Mouse (Mus musculus) midbrain, embryonic 10.5 days (tissue): ENCODE measurements around the gene Kif22. TPM values are rescaled to one million over a fixed set of nuclear protein-coding genes. Genes with fewer than 3 reads are reported as not detected.
A peak's percentile ranks its signal among the peaks of the same experiment; 100 is the strongest.

Experiments used
- DNase-seq: peaks from one replicate; pipeline ENCODE4 v3.0.0-alpha.2; 2017; ENCODE audit warnings: low spot score
- H3K27ac ChIP-seq: fragments of 300-500 bp; sonication (generic); replicated peaks from 2 replicates; pipeline ENCODE4 v1.5.1; 2016; ENCODE audit warnings: mild to moderate bottlenecking
- H3K27me3 ChIP-seq: fragments of 300-500 bp; sonication (generic); 2 replicates; pipeline ENCODE4 v1.6.1; 2016; ENCODE audit warnings: low read depth, mild to moderate bottlenecking; ENCODE audit not compliant: poor library complexity, severe bottlenecking
- H3K36me3 ChIP-seq: fragments of 300-500 bp; sonication (generic); 2 replicates; pipeline ENCODE4 v1.6.1; 2016; ENCODE audit warnings: mild to moderate bottlenecking, moderate library complexity
- H3K4me1 ChIP-seq: fragments of 300-500 bp; sonication (generic); 2 replicates; pipeline ENCODE4 v1.6.1; 2016
- H3K4me3 ChIP-seq: fragments of 300-500 bp; sonication (generic); 2 replicates; pipeline ENCODE4 v1.5.1; 2016; ENCODE audit warnings: mild to moderate bottlenecking, moderate library complexity
- H3K9me3 ChIP-seq: fragments of 300-500 bp; sonication (generic); replicated peaks from 2 replicates; pipeline ENCODE4 v1.6.1; 2016; ENCODE audit warnings: mild to moderate bottlenecking
- WGBS: fragments of 180-500 bp; shearing (Covaris S2); methylation state at CpG from one replicate; pipeline ENCODE4 v1.1.7; 2016; 5-methylcytosine and 5-hydroxymethylcytosine counted together
- polyA plus RNA-seq: library from polyadenylated mRNA; unstranded; fragments of >200 nt; fragmentation: Nextera tagmentation; extraction: Ambion mirVana; gene quantifications from 2 replicates; pipeline ENCODE4 v1.2.1, GENCODE M21; 2016

The Kif22 gene
- polyA plus RNA-seq, 1 experiment from 2014 or later = 222 TPM

DNA sequence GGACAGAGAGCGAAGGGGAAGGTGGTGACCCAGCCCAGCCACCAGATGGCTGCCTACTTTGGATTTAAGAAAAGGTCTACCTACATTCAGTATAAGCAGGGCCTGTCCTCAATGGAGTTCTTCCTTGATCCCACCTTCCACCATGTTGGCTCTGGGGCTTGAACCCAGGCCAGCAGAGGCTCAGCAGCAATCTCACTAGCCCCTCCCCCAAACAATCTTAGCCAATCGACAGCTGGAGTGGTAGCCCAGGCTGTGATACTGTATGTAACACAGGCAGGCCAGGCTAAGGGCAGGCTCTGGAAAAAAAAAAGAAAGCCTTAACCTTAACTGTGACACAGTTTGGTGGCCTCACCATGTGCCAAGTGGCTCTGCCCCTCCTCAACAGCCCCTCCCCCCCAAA, 30.6 kb downstream of the Kif22 start:
- Histone ChIP-seq H3K9me3 (no peaks in the 10 kb centered on the region), H3K36me3 (peaks cover 47% of the 10 kb centered on the region), H3K4me1 (peaks cover 44% of the 10 kb centered on the region), H3K27ac (peak overlapping the region; percentile 10; the same call in 1 of the 2 replicates), H3K27me3 (no peaks in the 10 kb centered on the region), H3K4me3 (no peak overlapping the region)
- WGBS = 70% methylated on average over 2 of the region's 2 CpGs
- DNase-seq = no peak

DNA sequence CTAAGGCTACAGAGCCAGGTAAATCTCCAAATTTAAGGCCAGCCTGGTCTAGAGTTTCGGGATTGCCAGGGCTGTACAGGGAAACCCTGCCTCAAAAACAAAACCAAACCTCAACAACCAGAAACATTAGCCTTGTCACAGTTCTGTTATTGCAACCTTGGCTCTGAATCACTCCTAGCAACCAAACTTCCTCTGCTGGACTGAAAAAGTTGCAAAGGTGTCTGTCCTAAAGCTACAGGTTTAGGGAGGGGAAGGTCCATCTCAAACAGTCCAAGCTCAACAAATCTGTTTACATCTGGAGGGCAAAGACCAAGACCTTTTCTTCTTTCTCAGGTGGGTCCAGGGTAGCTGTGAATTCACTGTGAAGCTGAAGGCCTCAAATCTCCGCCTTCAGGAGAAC, 31.2 kb downstream of the Kif22 start:
- Histone ChIP-seq H3K36me3 (peaks cover 47% of the 10 kb centered on the region), H3K9me3 (no peaks in the 10 kb centered on the region), H3K4me3 (no peak overlapping the region), H3K4me1 (peaks cover 38% of the 10 kb centered on the region), H3K27me3 (no peaks in the 10 kb centered on the region), H3K27ac (no peak overlapping the region)
- 98% methylated on average over 2 of the region's 2 CpGs for whole genome bisulfite sequencing
- DNase-seq = no peak

DNA sequence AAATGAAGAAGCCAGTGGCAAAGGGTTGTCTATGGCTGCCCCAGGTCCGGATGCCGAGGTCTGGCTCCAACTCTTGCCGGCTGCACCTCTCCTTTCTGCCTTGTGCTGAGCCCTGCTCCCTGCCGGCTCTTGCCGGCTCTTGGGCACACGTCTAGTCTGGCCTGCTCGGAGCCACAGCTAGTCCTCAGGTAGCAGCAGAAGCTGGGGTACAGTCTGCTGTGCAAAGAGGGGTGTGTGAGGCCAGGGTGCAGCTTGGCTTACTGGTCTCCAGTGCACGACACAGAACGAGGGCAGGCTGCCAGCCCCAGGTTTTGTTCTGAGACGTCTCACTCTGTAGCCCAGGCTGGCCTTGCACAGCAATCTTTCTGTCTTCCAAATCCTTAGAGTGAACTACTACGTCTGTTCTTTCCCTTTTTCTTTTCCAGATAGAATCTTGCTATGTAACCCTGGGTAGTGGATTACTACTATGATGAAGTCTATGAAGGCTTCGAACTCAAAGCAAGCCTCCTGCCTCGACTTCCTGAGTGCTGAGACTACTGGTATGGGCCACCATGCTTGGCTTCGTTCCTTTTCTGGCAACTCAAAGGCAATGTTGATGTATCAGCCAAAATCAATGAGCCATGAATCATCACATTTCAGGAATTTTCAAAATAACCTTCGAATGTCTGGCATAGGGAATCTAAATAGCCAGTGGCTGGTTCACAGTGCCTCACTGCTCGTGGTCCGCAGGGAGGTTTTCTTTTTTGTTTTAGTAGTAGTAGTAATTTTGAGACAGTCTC, 32.8 kb downstream of the Kif22 start:
- H3K9me3 ChIP-seq = no peaks in the 10 kb centered on the region
- WGBS = 86% methylated on average over 17 of the region's 17 CpGs
- H3K27ac ChIP-seq = peak overlapping the region; percentile 75
- no peak for DNase-seq
- H3K36me3 ChIP-seq = peaks cover 33% of the 10 kb centered on the region
- no peaks in the 10 kb centered on the region for H3K27me3 ChIP-seq
- no peak overlapping the region for H3K4me3 ChIP-seq
- peaks cover 22% of the 10 kb centered on the region for H3K4me1 ChIP-seq

DNA sequence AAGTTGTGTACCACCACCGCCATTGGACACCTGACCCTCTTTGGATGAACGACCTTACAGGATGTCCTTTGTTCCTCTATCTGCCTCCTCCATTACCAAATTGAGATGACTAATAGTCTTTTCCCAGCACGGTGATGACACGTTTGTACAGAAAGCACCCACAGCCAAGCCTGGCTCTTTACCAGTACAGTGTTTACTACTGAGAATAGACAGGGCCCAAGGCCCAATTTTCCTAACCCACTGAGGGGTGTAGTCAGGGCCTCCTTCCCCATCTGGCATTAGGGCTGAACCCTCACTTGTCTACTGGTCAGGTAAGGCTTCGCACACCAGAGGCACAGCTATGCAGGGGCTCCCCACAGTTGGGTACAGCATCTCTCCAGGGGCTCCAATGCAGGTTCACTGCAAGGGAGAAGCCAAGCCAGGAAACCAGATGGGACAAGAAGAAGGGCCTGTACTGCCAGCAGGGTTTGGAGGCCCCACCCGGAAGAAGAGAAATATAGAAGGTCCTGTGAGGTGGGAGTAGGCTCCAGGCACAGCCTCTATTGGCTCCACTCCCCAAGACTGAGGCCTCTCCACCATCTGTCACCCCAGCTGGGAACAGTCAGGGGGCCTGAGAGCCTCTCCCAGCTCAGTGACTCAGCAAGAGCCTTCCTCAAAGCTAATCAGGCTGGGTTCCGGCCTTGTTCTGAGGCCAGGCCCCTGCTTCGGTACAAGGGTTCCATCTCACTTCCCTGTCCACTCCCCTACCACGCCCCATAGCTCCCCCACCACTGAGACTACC, 33.8 kb downstream of the Kif22 start:
- no peak for DNase-seq
- H3K4me1 ChIP-seq = peaks cover 15% of the 10 kb centered on the region
- peaks cover 22% of the 10 kb centered on the region for H3K36me3 ChIP-seq
- 79% methylated on average over 9 of the region's 9 CpGs for WGBS
- no peaks in the 10 kb centered on the region for H3K9me3 ChIP-seq
- no peak overlapping the region for H3K4me3 ChIP-seq
- peak overlapping the region; percentile 75 for H3K27ac ChIP-seq
- no peaks in the 10 kb centered on the region for H3K27me3 ChIP-seq

DNA sequence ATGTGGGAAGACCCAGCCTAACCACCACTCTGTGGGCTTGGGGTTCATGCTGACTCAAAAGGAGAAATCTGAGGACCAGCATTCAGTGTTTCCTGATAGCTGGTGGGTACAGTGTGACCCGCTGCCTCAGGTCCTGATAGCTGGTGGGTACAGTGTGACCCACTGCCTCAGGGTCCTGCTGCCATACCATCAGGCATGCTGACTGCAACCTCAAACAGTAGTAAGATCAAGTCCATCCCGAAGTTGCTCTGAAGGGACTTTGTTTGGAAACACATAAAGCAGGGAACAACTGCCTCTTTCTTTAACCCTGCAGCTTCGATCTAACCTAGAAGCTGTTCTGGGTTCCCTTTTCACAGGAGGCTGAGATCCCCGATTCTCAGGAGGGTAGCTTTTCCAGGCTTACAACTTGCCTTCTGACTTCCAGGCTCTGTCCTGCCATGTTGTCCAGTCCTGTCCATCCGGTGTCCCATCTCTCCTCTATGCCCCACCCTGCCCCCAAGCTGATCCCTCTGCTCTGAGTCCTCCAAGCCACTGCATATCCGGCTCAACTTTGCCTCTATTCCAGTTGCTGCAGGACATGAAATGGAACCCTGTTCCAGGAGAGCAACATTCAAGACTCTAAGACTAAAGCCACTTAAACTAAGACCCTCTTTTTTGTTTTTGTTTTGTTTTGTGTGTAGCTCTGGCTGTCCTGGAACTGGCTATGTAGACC, 34.8 kb downstream of the Kif22 start:
- no peak overlapping the region for H3K27ac ChIP-seq

DNA sequence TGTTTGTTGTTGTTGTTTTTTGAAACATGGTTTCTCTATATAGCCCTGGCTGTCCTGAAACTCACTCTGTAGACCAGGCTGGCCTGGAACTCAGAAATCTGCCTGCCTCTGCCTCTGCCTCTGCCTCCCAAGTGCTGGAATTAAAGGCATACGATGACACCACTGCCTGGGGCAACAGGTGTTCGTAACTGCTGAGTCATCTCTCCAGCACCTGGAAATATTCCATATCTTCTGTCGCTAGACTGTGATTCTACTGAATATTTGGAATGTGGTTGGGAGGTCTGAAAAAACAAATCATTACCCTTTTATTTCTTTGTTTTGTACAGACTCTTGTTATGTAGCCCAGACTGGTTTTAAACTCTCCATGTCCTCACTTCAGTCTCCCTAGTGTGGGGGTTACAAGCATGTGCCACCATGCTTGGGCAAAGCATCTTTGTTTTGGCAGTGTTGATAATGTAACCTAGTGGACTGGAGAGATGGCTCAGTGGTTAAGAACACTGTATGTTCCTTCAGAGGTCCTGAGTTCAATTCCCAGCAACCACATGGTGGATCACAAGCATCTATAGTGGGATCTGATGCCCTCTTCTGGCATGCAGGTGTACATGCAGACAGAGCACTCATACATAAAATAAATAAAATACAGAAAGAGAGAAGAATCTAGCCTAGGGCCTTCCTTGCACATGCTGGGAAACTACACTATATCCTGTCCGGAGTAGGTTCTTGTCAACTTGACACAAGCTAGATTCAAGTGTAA, 38.0 kb downstream of the Kif22 start:
- Histone ChIP-seq H3K36me3 (no peaks in the 10 kb centered on the region), H3K27ac (no peak overlapping the region), H3K27me3 (no peaks in the 10 kb centered on the region), H3K4me1 (peaks cover 10% of the 10 kb centered on the region), H3K4me3 (no peak overlapping the region), H3K9me3 (no peaks in the 10 kb centered on the region)
- 89% methylated on average over 4 of the region's 4 CpGs for WGBS
- no peak for DNase-seq

More for the DNA sequence above, 34.8 kb downstream of the Kif22 start:
- 85% methylated on average over 6 of the region's 6 CpGs for WGBS
- H3K36me3 ChIP-seq = peaks cover 13% of the 10 kb centered on the region
- no peak overlapping the region for H3K4me3 ChIP-seq
- no peaks in the 10 kb centered on the region for H3K27me3 ChIP-seq
- H3K4me1 ChIP-seq = peaks cover 15% of the 10 kb centered on the region
- H3K9me3 ChIP-seq = no peaks in the 10 kb centered on the region
- no peak for DNase-seq

DNA sequence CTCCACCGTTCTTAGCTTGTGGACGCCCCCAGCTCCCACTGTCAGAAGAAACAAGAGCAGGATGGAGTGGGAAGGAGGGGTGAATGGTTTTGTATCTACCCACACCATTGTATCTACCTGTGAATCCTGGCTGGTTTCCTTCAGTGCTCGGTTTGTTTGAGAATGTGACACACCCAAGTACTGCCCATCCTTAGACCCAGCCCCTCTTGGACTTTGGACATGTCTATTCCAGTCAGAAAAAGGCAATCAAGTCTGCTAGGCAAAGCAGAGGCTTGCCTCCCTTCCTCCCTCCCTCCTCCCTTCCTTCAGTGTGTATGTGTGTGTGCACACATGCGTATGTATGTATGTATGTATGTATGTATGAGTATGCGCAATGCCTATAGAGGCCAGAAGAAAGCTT, 38.7 kb downstream of the Kif22 start:
- no peak for DNase-seq
- no peaks in the 10 kb centered on the region for H3K27me3 ChIP-seq
- no peaks in the 10 kb centered on the region for H3K9me3 ChIP-seq
- no peaks in the 10 kb centered on the region for H3K36me3 ChIP-seq
- 92% methylated on average over 5 of the region's 5 CpGs for WGBS
- H3K4me3 ChIP-seq = no peak overlapping the region
- H3K4me1 ChIP-seq = peaks cover 4% of the 10 kb centered on the region
- H3K27ac ChIP-seq = no peak overlapping the region

DNA sequence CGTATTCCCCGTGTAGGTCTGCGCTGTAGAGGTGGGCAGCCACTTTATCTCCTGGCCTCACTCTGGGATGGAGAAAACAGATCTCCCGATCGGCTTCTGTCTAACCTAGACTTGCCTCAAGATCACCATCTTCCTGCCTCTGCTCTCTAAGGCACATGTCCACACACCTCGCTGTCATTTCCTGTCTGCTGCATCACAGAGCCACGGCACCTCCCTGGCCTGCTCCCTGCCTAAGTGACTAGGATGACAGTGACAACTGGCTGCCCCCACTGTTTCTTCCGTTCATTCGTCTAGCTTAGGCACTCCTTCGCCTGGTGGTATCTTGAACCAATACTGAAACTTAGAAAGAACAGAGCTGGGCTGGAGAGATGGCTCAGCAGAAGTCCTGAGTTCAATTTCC, 42.7 kb downstream of the Kif22 start:
- WGBS = 87% methylated on average over 10 of the region's 10 CpGs
- H3K4me1 ChIP-seq = no peaks in the 10 kb centered on the region
- 0 out of 2 replicates have a peak, but pooled peaks cover 2% of the 10 kb centered on the region for H3K9me3 ChIP-seq
- no peak overlapping the region for H3K27ac ChIP-seq
- no peak for DNase-seq
- H3K4me3 ChIP-seq = no peak overlapping the region
- H3K27me3 ChIP-seq = no peaks in the 10 kb centered on the region
- no peaks in the 10 kb centered on the region for H3K36me3 ChIP-seq

DNA sequence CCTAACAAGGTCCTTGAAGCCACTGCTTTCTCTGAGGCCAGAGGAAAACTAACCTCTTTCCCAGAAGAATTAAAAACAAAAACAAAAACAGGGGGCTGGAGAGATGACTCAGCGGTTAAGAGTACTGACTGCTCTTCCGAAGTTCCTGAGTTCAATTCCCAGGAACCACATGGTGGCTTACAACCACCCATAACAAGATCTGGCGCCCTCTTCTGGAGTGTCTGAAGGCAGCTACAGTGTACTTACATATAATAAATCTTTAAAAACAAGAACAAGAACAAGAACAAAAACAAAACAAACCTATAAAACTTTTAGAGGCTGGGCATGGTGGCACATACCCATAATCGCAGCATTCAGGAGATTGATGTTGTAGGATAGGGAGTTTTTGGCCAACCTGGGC, 45.8 kb downstream of the Kif22 start:
- WGBS = 82% methylated on average over 4 of the region's 4 CpGs

DNA sequence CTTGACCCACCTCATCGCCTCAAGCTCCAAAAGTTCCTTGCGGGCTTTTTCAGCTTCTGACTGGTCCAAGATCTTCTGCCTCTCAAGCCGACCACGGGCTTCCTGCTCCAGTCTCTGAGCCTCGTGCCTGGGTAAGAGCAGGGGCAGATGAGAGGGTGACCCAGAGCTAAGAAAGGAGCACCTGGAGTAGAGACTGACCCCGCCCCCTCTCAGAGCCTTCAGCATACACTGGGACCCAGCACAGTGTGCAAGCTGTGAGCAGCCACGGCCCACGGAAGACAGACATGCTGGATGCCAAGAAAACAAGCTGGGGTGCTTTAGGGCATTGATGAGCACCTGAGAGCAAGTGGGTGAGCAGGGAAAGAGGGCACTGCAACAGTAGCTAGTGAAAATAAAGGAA, 53.5 kb downstream of the Kif22 start:
- WGBS = 75% methylated on average over 8 of the region's 8 CpGs
- no peak for DNase-seq
- no peak overlapping the region for H3K4me3 ChIP-seq
- peaks cover 5% of the 10 kb centered on the region for H3K4me1 ChIP-seq
- no peaks in the 10 kb centered on the region for H3K27me3 ChIP-seq
- H3K27ac ChIP-seq = no peak overlapping the region
- H3K9me3 ChIP-seq = no peaks in the 10 kb centered on the region
- no peaks in the 10 kb centered on the region for H3K36me3 ChIP-seq

More for the DNA sequence above, 45.8 kb downstream of the Kif22 start:
- H3K36me3 ChIP-seq = no peaks in the 10 kb centered on the region
- 0 out of 2 replicates have a peak, but pooled peaks cover 2% of the 10 kb centered on the region for H3K9me3 ChIP-seq
- H3K4me1 ChIP-seq = peaks cover 3% of the 10 kb centered on the region
- H3K27ac ChIP-seq = no peak overlapping the region
- no peak for DNase-seq
- no peak overlapping the region for H3K4me3 ChIP-seq
- H3K27me3 ChIP-seq = no peaks in the 10 kb centered on the region

DNA sequence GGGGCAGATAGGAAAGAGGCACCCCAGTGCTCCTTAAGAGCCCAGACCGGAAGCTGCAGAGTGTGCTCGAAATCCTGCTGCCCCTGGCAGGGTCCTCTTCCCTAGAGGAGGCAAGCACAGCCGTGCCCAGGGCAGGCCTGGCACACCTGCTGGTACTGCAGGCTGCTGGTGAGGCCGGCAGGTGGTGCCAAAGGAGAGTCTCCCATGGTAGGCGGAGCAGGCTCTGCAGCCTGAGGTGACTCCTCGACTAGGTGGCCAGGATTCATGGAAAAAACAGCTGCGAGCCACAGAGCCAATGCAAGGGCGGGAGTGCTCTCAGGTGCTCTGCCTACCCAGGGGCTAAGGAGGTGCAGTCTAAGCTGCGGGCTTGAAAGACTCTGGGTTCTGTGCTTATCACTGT, 56.0 kb downstream of the Kif22 start:
- Histone ChIP-seq H3K4me3 (no peak overlapping the region), H3K4me1 (0 out of 2 replicates have a peak, but pooled peaks cover 2% of the 10 kb centered on the region), H3K27me3 (no peaks in the 10 kb centered on the region), H3K9me3 (no peaks in the 10 kb centered on the region), H3K36me3 (peaks cover 1% of the 10 kb centered on the region), H3K27ac (no peak overlapping the region)
- DNase-seq = no peak
- WGBS = 38% methylated on average over 9 of the region's 9 CpGs
